Mouse (Mus musculus): ENCODE results near the gene Slc26a10. TPM values are rescaled to one million over a fixed set of nuclear protein-coding genes. Genes with fewer than 3 reads are reported as not detected.

Slc26a10 gene
- not detected in 2 replicates for total RNA-seq (2023)

GRCm38 (mm10) chr10:127179871-127180694, at the start of gene Slc26a10:
TSS of gene Slc26a10 (minus strand) at chr10:127180645.

GRCm38 (mm10) chr10:127211414-127211854, 31.0 kb upstream of the Slc26a10 start, which contains the start of gene Pip4k2c:
TSS of gene Pip4k2c (minus strand) at chr10:127211585.

GRCm38 (mm10) chr10:127195328-127196129, 15.1 kb upstream of the Slc26a10 start, which contains the start of gene Dtx3:
TSS of gene Dtx3 (minus strand) at chr10:127195728.

GRCm38 (mm10) chr10:127189651-127190381, 9.4 kb upstream of the Slc26a10 start, which contains the start of gene Arhgef25:
TSS of gene Arhgef25 (minus strand) at chr10:127190083.

DNA sequence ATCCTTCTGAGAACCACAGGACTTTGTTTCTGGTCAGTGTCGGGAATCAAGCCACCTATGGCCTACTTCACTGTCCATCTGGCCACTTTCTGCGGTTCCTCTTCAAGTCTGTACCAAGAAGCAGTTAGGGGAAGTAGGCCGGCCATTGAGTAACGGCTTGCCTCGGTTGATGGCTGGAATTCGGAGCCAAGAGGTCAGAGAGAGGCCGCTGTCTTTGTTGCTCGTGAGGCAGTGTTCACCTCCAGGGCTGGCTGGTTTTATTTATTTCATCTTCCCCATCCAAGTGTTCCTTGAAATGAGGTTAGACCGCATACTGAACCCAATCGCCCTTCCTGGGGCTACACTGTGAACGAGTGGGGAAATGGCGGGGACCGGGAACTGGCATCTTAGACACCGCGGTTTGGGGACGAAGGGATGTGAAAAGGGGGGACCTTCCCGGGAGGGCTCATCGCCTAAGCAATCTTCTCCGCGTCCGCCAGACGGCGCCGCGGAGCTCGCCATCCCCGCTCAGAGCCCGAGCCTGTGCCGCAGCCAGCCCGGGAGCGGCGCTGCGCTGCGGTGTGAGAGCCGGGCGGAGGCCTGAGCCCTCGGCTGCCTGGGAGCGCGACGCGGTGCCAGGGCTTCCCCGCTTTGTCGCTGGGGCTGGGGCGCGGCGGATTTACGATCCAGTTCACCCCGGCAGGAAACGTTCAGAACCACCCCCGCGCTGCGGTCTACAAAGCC, 15.7 kb downstream of the Slc26a10 start, which contains the start of gene B4galnt1:
Gene B4galnt1 (plus strand): TSS at position 595 of the 723 bp plus-strand sequence.

Other genes starting within 250 kb of the Slc26a10 start
- 110 and 128 TPM in 2 replicates for gene Ctdsp2, start 201.9 kb downstream of the Slc26a10 start, total RNA-seq (2023)
- 0.19 TPM in 1 of 2 replicates, not detected in the other for gene Avil, start 179.9 kb downstream of the Slc26a10 start, total RNA-seq (2023)
- gene Tsfm, start 149.8 kb downstream of the Slc26a10 start, total RNA-seq (2023) = 8.8 and 10.2 TPM in 2 replicates
- gene Mettl1, start 139.2 kb downstream of the Slc26a10 start, total RNA-seq (2023) = 1.9 and 3.1 TPM in 2 replicates
- gene Eef1akmt3, start 139.1 kb downstream of the Slc26a10 start, total RNA-seq (2023) = not detected in 2 replicates
- gene Cyp27b1, start 132.4 kb downstream of the Slc26a10 start, total RNA-seq (2023) = not detected in 2 replicates
- gene March9, start 120.5 kb downstream of the Slc26a10 start, total RNA-seq (2023) = not detected in 2 replicates
- gene Cdk4, start 117.1 kb downstream of the Slc26a10 start, total RNA-seq (2023) = 64.9 and 82.5 TPM in 2 replicates
- gene Tspan31, start 110.4 kb downstream of the Slc26a10 start, total RNA-seq (2023) = 21.0 and 21.9 TPM in 2 replicates
- 48.7 and 56.4 TPM in 2 replicates for gene Agap2, start 105.4 kb downstream of the Slc26a10 start, total RNA-seq (2023)
- 96.0 and 111 TPM in 2 replicates for gene Os9, start 59.5 kb downstream of the Slc26a10 start, total RNA-seq (2023)
- gene B4galnt1, start 15.4 kb downstream of the Slc26a10 start, total RNA-seq (2023) = 90.5 and 91.7 TPM in 2 replicates
- not detected in 2 replicates for gene Arhgef25, start 9.4 kb upstream of the Slc26a10 start, total RNA-seq (2023)
- 13.5 and 23.8 TPM in 2 replicates for gene Dtx3, start 15.1 kb upstream of the Slc26a10 start, total RNA-seq (2023)
- gene Pip4k2c, start 30.9 kb upstream of the Slc26a10 start, total RNA-seq (2023) = 34.4 and 42.1 TPM in 2 replicates
- gene Kif5a, start 82.7 kb upstream of the Slc26a10 start, total RNA-seq (2023) = 0.07 and 0.47 TPM in 2 replicates
- gene Dctn2, start 85.7 kb upstream of the Slc26a10 start, total RNA-seq (2023) = 108 and 131 TPM in 2 replicates
- 168 and 220 TPM in 2 replicates for gene Mbd6, start 108.4 kb upstream of the Slc26a10 start, total RNA-seq (2023)
- 36.6 and 41.9 TPM in 2 replicates for gene Mars, start 131.1 kb upstream of the Slc26a10 start, total RNA-seq (2023)
- 251 and 319 TPM in 2 replicates for gene Arhgap9, start 141.3 kb upstream of the Slc26a10 start, total RNA-seq (2023)
- gene Gli1, start 161.3 kb upstream of the Slc26a10 start, total RNA-seq (2023) = not detected in 2 replicates
- not detected in 2 replicates for gene Inhbe, start 173.8 kb upstream of the Slc26a10 start, total RNA-seq (2023)
- not detected in 2 replicates for gene Inhbc, start 189.8 kb upstream of the Slc26a10 start, total RNA-seq (2023)
- gene R3hdm2, start 199.7 kb upstream of the Slc26a10 start, total RNA-seq (2023) = 101 and 111 TPM in 2 replicates

Measured in neutrophil, adult 65 days (primary cell).